Mouse (Mus musculus): ENCODE results near the gene Rundc3a.

GRCm38 (mm10) chr11:102375196-102376173 is 17.7 kb upstream of the Rundc3a start:
- no peak for TF ChIP-seq CTCF (IDR thresholded peaks at IDR 0.05; ENCODE audit: low read depth, low read length)
- no peak for TF ChIP-seq POLR2A (IDR thresholded peaks at IDR 0.05; ENCODE audit: borderline replicate concordance, low read depth, low read length)

All from bone marrow macrophage, adult 2 months (primary cell).